15 mouse cellular contexts compared by ENCODE assay signal in the genomic region with DNA sequence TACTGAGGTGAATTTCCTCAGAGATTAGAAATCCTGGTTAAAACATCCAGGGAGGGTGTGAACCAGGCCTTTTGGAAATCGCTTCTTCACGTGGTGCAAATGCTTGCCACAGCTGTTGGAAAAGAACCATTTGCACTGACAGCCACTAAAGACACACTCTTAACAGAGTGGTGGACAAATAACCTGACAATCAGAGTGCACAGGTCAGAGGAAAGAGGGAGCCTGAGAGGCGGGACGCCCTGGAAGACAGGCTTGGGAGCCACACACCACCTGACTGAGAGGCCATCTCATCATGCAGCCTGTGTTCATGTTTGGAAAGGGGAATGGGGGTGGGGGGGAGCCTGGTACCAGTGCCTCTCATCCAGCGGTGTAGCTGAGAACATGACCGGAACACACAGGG.
DNase-seq lines count a peak whose midpoint lies in the region; ATAC-seq and TF ChIP-seq lines count a peak whose summit lies in the region.
"Had no signal": no experiment of that assay in that cellular context is flagged by ENCODE, and none has a peak within 500 bp of the region (broad histone marks: within the 10 kb centered on the region; RNA-seq: fewer than 3 reads in every experiment).

No protein-coding gene starts in this region.

- H3K9ac ChIP-seq in heart, embryonic 12.5 days: no peak overlapping the region
- H3K9ac ChIP-seq in heart, adult 2 months (ENCODE audit: low read depth, low read length): no peak overlapping the region
- H3K9ac ChIP-seq in kidney, postnatal 0 days (ENCODE audit: low read depth, low read length): no peak overlapping the region
- H3K9ac ChIP-seq in stomach, embryonic 14.5 days (replicated peaks; ENCODE audit: low read depth, low read length): no peak overlapping the region
- H3K9ac ChIP-seq in stomach, postnatal 0 days (ENCODE audit: low read length): no peak overlapping the region

- no peak overlapping the region for H3K27ac ChIP-seq in heart, embryonic 12.5 days (ENCODE audit: poor library complexity, severe bottlenecking)
- H3K27ac ChIP-seq in heart, adult 2 months: no peak overlapping the region
- no peak overlapping the region for H3K27ac ChIP-seq in kidney, postnatal 0 days
- H3K27ac ChIP-seq in stomach, embryonic 14.5 days (ENCODE audit: low read length): peak overlapping the region; percentile 62; the same call in 1 of the 2 replicates
- no peak overlapping the region for H3K27ac ChIP-seq in stomach, postnatal 0 days (replicated peaks)
- H3K27ac ChIP-seq: layer of hippocampus, adult 2 months had no signal

- TF ChIP-seq POLR2A in heart, adult 2 months (IDR thresholded peaks at IDR 0.05; ENCODE audit: insufficient read depth, low read depth, low read length): no peak

- intact Hi-C loops in heart, adult 2 months (cut with DNase I): no loop called here

- H3K4me3 ChIP-seq in heart, embryonic 12.5 days: no peak overlapping the region
- H3K4me3 ChIP-seq in heart, adult 2 months: no peak overlapping the region
- H3K4me3 ChIP-seq in kidney, postnatal 0 days (replicated peaks; ENCODE audit: low read depth, low read length): no peak overlapping the region
- no peak overlapping the region for H3K4me3 ChIP-seq in stomach, embryonic 14.5 days (ENCODE audit: low read depth, low read length)
- no peak overlapping the region for H3K4me3 ChIP-seq in stomach, postnatal 0 days (ENCODE audit: low read depth, low read length)
- H3K4me3 ChIP-seq: layer of hippocampus, adult 2 months had no signal

- WGBS in heart, embryonic 12.5 days: 24% methylated on average over 6 of the region's 6 CpGs
- WGBS in heart, adult 2 months: 38% methylated on average over 6 of the region's 6 CpGs
- WGBS in kidney, postnatal 0 days: 46% methylated on average over 6 of the region's 6 CpGs
- WGBS in stomach, embryonic 14.5 days: 14% methylated on average over 6 of the region's 6 CpGs
- 28% methylated on average over 6 of the region's 6 CpGs for WGBS in stomach, postnatal 0 days

- 0 out of 2 replicates have a peak, but pooled peaks have one; percentile 6 for ATAC-seq in heart, embryonic 12.5 days (ENCODE audit: insufficient number of reproducible peaks, low FRiP score)
- ATAC-seq in kidney, postnatal 0 days (replicated peaks; ENCODE audit: low FRiP score, low read depth): no peak
- ATAC-seq in stomach, embryonic 14.5 days (ENCODE audit: insufficient number of reproducible peaks, insufficient read depth, low FRiP score, low read depth): no peak
- no peak for ATAC-seq in stomach, postnatal 0 days (ENCODE audit: low FRiP score, low TSS enrichment)
- ATAC-seq: inflammation-experienced regulatory T-cells, adult 6 months; midbrain, embryonic 16.5 days had no signal

- peak overlapping the region; percentile 54 for H3K4me2 ChIP-seq in heart, embryonic 12.5 days
- peak overlapping the region; percentile 26; the same call in 1 of the 2 replicates for H3K4me2 ChIP-seq in kidney, postnatal 0 days (ENCODE audit: low read length)
- peak overlapping the region; percentile 31; the same call in 1 of the 2 replicates for H3K4me2 ChIP-seq in stomach, embryonic 14.5 days (replicated peaks; ENCODE audit: low read depth, low read length)
- no peak overlapping the region for H3K4me2 ChIP-seq in stomach, postnatal 0 days (replicated peaks; ENCODE audit: low read depth)

- no peaks in the 10 kb centered on the region for H3K36me3 ChIP-seq in heart, embryonic 12.5 days
- no peaks in the 10 kb centered on the region for H3K36me3 ChIP-seq in heart, adult 2 months (ENCODE audit: control insufficient read depth, insufficient read depth, low read length)
- H3K36me3 ChIP-seq in kidney, postnatal 0 days (ENCODE audit: insufficient read depth, low read length): no peaks in the 10 kb centered on the region
- no peaks in the 10 kb centered on the region for H3K36me3 ChIP-seq in stomach, embryonic 14.5 days (ENCODE audit: control insufficient read depth, insufficient read depth, low read length)
- no peaks in the 10 kb centered on the region for H3K36me3 ChIP-seq in stomach, postnatal 0 days (ENCODE audit: control insufficient read depth, insufficient read depth, low read length)

- H3K79me2 ChIP-seq in heart, adult 2 months (replicated peaks; ENCODE audit: control insufficient read depth, insufficient read depth, low read length): no peaks in the 10 kb centered on the region

- no peak for TF ChIP-seq EP300 in heart, adult 2 months (IDR thresholded peaks at IDR 0.05; ENCODE audit: insufficient read depth, low read depth, low read length)
- TF ChIP-seq EP300 in stomach, postnatal 0 days (optimal IDR thresholded peaks at IDR 0.05): no peak

- no peak for TF ChIP-seq CTCF in heart, adult 2 months (IDR thresholded peaks at IDR 0.05)
- no peak for TF ChIP-seq CTCF in kidney, postnatal 0 days (IDR thresholded peaks at IDR 0.05; ENCODE audit: low read depth)
- no peak for TF ChIP-seq CTCF in stomach, postnatal 0 days (IDR thresholded peaks at IDR 0.05; ENCODE audit: low read depth)

- H3K9me3 ChIP-seq in heart, embryonic 12.5 days (replicated peaks): no peaks in the 10 kb centered on the region
- no peaks in the 10 kb centered on the region for H3K9me3 ChIP-seq in kidney, postnatal 0 days (replicated peaks; ENCODE audit: low read length)
- H3K9me3 ChIP-seq in stomach, embryonic 14.5 days (ENCODE audit: control insufficient read depth, low read depth, low read length): no peaks in the 10 kb centered on the region
- no peaks in the 10 kb centered on the region for H3K9me3 ChIP-seq in stomach, postnatal 0 days (ENCODE audit: control insufficient read depth, low read length)

- no peaks in the 10 kb centered on the region for H3K27me3 ChIP-seq in heart, embryonic 12.5 days (replicated peaks)
- no peaks in the 10 kb centered on the region for H3K27me3 ChIP-seq in heart, adult 2 months (ENCODE audit: control insufficient read depth, insufficient read depth, low read length)
- H3K27me3 ChIP-seq in kidney, postnatal 0 days (ENCODE audit: insufficient read depth, low read length): no peaks in the 10 kb centered on the region
- H3K27me3 ChIP-seq in stomach, embryonic 14.5 days (ENCODE audit: control insufficient read depth, insufficient read depth, low read length): no peaks in the 10 kb centered on the region
- no peaks in the 10 kb centered on the region for H3K27me3 ChIP-seq in stomach, postnatal 0 days (ENCODE audit: control insufficient read depth, insufficient read depth, low read length)

- DNase-seq in heart, adult 2 months: no peak
- peak; percentile 9 for DNase-seq in kidney, postnatal 0 days (ENCODE audit: low spot score)
- DNase-seq in kidney, postnatal 10 days: no peak
- no peak for DNase-seq in stomach, postnatal 0 days (ENCODE audit: low spot score)
- DNase-seq in right cerebral cortex, postnatal 14 days: no peak
- no peak for DNase-seq in right cerebral cortex, adult 2 months (ENCODE audit: low spot score in 2 of 2)
- DNase-seq: adrenal gland, postnatal 36 days; B cell, adult 2 months; cerebellum, postnatal 36 days; right cerebral cortex, adult 18-20 months had no signal

- peaks cover 14% of the 10 kb centered on the region; the same call in 1 of the 2 replicates for H3K4me1 ChIP-seq in heart, embryonic 12.5 days (replicated peaks)
- H3K4me1 ChIP-seq in heart, adult 2 months (ENCODE audit: control insufficient read depth, insufficient read depth, low read length): no peaks in the 10 kb centered on the region
- H3K4me1 ChIP-seq in kidney, postnatal 0 days (replicated peaks; ENCODE audit: insufficient read depth, low read length): no peaks in the 10 kb centered on the region
- peaks cover 14% of the 10 kb centered on the region; the same call in 1 of the 2 replicates for H3K4me1 ChIP-seq in stomach, embryonic 14.5 days (ENCODE audit: control insufficient read depth, insufficient read depth, low read length)
- no peaks in the 10 kb centered on the region for H3K4me1 ChIP-seq in stomach, postnatal 0 days (replicated peaks; ENCODE audit: control insufficient read depth, insufficient read depth)
